Comparison of ENCODE assay signal across 9 mouse cellular contexts in the genomic region with DNA sequence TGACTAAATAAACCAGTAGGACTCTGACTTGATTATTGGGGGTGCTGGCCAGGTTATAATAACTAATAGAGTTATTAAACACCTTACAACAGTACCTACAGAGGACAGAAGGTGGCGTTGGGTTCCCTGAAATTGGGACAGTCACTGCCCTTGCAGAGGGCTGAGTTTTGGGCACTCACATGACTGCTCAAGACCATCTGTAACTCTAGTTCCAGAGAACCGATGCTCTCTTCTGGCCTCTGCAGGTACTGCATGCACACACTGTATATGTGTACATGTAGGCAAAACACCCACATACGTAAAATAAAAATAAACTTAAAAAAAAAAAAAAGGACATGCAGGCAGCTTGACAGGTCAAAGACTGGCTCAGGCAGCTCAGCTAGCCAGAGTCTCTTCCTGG. TPM values are rescaled to one million over a fixed set of nuclear protein-coding genes. Genes with fewer than 3 reads are reported as not detected.
DNase-seq lines count a peak whose midpoint lies in the region; ATAC-seq and TF ChIP-seq lines count a peak whose summit lies in the region.
"Had no signal": no experiment of that assay in that cellular context is flagged by ENCODE, and none has a peak within 500 bp of the region (broad histone marks: within the 10 kb centered on the region; RNA-seq: fewer than 3 reads in every experiment).

No protein-coding gene starts in this region.

- H3K27ac ChIP-seq in left cerebral cortex, adult 2 months, result no peak overlapping the region
- H3K27ac ChIP-seq: embryonic facial prominence, embryonic 13.5 days; lung, embryonic 15.5 days had no signal

- peak; percentile 34 for TF ChIP-seq CTCF in left cerebral cortex, adult 2 months (IDR thresholded peaks at IDR 0.05)

- ATAC-seq in erythroid progenitor cell, adult 5-6 weeks (replicated peaks; ENCODE audit: low FRiP score, poor library complexity, severe bottlenecking), result peak; percentile 52

- no peak overlapping the region for H3K4me3 ChIP-seq in left cerebral cortex, adult 2 months
- H3K4me3 ChIP-seq: embryonic facial prominence, embryonic 13.5 days; lung, embryonic 15.5 days had no signal

- intact Hi-C loops in left cerebral cortex, adult 2 months (cut with DNase I), result no loop called here

- DNase-seq in left cerebral cortex, adult 2 months (ENCODE audit: extremely low spot score in 1 of 2, low spot score in 2 of 2), result no peak
- DNase-seq in left cerebral cortex, adult 8-10 months (ENCODE audit: low spot score in 2 of 2), result no peak
- DNase-seq in R1 (ENCODE audit: low read depth, low spot score), result peak; percentile 91
- peak; percentile 64 for DNase-seq in lung, postnatal 10 days
- peak; percentile 68 for DNase-seq in thymus, postnatal 14 days
- no peak for DNase-seq in left cerebral cortex, adult 18-20 months (ENCODE audit: low spot score in 2 of 2)

RNA-seq across cellular contexts. Expression of gene Ppp4r3a, which starts 19.1 kb away (rescaled TPM):
- total RNA-seq in left cerebral cortex, adult 2 months (2021), result 10 to 100 TPM; 44.1 to 45.0 TPM
- 10 to 100 TPM; 37.1 to 43.7 (median 41.6) TPM for total RNA-seq in left cerebral cortex, adult 8-10 months (2022)
- 111 and 134 TPM in 2 replicates for total RNA-seq in erythroid progenitor cell, adult 5-6 weeks (2015; ENCODE audit: low replicate concordance)
- total RNA-seq in erythroid progenitor cell, adult 5-6 weeks (2017; ENCODE audit: low replicate concordance), result 135 and 202 TPM in 2 replicates
- 10 to 100 TPM; 44.2 to 44.6 TPM for total RNA-seq in left cerebral cortex, adult 18-20 months (2021)

Comparison
In these comparisons a context has a peak if more than half of its experiments do, and no peak if none do; other contexts are left out.
1. DNase-seq: peak in R1 (single experiment), lung, postnatal 10 days (single experiment) and thymus, postnatal 14 days (single experiment); none in left cerebral cortex, adult 2 months (0 of 2), left cerebral cortex, adult 8-10 months (0 of 2) and left cerebral cortex, adult 18-20 months (0 of 2).